Mouse (Mus musculus) heart, embryonic 13.5 days (tissue): ENCODE results near the gene Farp1. TPM values are rescaled to one million over a fixed set of nuclear protein-coding genes. Genes with fewer than 3 reads are reported as not detected.

Experiments
- ATAC-seq: fragments of 200-750 bp; cut with Nextera tagmentation; 2 replicates; pipeline ENCODE4 v1.8.0; 2017; ENCODE audit warnings: moderate TSS enrichment; ENCODE audit not compliant: insufficient number of reproducible peaks, low FRiP score, low TSS enrichment; ENCODE audit errors: extremely low read depth
- H3K27ac ChIP-seq: fragments of 300-500 bp; sonication (generic); replicated peaks from 2 replicates; pipeline ENCODE4 v1.5.1; 2015; ENCODE audit warnings: moderate library complexity, mild to moderate bottlenecking, inconsistent platforms
- H3K27me3 ChIP-seq: fragments of 300-500 bp; sonication (generic); replicated peaks from 2 replicates; pipeline ENCODE4 v1.6.1; 2015; ENCODE audit warnings: mild to moderate bottlenecking, inconsistent platforms
- H3K36me3 ChIP-seq: fragments of 300-500 bp; sonication (generic); 2 replicates; pipeline ENCODE4 v1.6.1; 2015; ENCODE audit warnings: mild to moderate bottlenecking, inconsistent platforms
- H3K4me1 ChIP-seq: fragments of 300-500 bp; sonication (generic); 2 replicates; pipeline ENCODE4 v1.6.1; 2015; ENCODE audit warnings: inconsistent platforms
- H3K4me2 ChIP-seq: fragments of 300-500 bp; sonication (generic); 2 replicates; pipeline ENCODE4 v1.6.1; 2015; ENCODE audit warnings: inconsistent platforms, mild to moderate bottlenecking, moderate library complexity
- H3K4me3 ChIP-seq: fragments of 300-500 bp; sonication (generic); 2 replicates; pipeline ENCODE4 v1.5.1; 2015; ENCODE audit warnings: moderate library complexity, mild to moderate bottlenecking, inconsistent platforms
- H3K9ac ChIP-seq: fragments of 300-500 bp; sonication (generic); 2 replicates; pipeline ENCODE4 v1.6.1; 2015; ENCODE audit warnings: inconsistent platforms, mild to moderate bottlenecking, moderate library complexity
- H3K9me3 ChIP-seq: fragments of 300-500 bp; sonication (generic); 2 replicates; pipeline ENCODE4 v1.6.1; 2016; ENCODE audit warnings: inconsistent platforms
- WGBS: fragments of 180-500 bp; shearing (Covaris S2); methylation state at CpG from one replicate; pipeline ENCODE4 v1.1.7; 2015; ENCODE audit warnings: mixed read lengths; 5-methylcytosine and 5-hydroxymethylcytosine counted together
- polyA plus RNA-seq: library from polyadenylated mRNA; unstranded; fragments of >200 nt; fragmentation: Nextera tagmentation; extraction: Ambion mirVana; gene quantifications from 2 replicates; pipeline ENCODE4 v1.2.1, GENCODE M21; 2015

Gene Farp1
- polyA plus RNA-seq, 1 experiment from 2014 or later: 17.6 TPM

DNA sequence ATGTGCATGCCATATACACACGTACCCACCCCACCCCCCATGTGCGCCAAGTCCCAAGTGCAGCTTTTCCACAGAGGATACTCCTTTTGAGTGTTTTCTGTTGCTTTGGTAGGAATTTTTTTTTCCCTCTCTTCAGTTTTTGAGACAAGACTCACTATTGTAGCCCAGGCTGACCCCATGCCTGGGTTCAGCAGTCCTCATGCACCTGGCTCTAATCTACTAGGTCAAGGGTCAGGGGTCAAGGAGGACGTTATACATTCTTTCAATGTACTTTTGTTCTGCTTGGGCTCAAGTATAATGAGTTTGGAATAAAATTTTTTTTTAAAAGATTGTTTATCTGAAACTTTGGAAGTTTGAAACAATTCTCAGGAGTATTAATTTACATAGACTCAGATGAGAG, 48.4 kb downstream of the Farp1 start:
- H3K4me1 ChIP-seq: peaks cover 23% of the 10 kb centered on the region
- H3K27ac ChIP-seq: no peak overlapping the region
- H3K9me3 ChIP-seq: peaks cover 3% of the 10 kb centered on the region; the same call in 1 of the 2 replicates
- no peak overlapping the region for H3K4me2 ChIP-seq
- 82% methylated on average over 3 of the region's 3 CpGs for WGBS
- no peaks in the 10 kb centered on the region for H3K27me3 ChIP-seq
- H3K36me3 ChIP-seq: peaks cover 40% of the 10 kb centered on the region
- no peak for ATAC-seq
- H3K4me3 ChIP-seq: no peak overlapping the region
- H3K9ac ChIP-seq: no peak overlapping the region

DNA sequence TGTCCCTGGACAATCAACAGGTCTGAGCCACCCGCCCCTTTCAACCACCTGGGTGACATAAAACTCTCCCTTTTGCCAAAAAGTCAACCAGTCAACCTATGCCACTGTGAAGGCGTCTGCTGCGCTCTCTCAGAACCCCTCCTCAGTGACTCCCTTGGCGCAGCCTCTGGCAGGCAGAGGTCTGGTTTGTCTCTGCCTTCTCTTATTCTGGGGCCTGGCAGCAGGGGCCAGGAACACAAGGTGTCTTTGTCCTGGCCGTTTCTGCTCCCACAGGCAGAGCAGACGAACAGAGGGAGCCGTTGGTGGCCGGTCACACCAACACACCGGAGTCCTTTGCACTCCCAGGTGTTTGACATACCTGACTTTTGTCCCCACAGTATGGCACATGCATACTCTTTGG, 57.5 kb downstream of the Farp1 start:
- Histone ChIP-seq H3K4me1 (peaks cover 47% of the 10 kb centered on the region), H3K9ac (peak overlapping the region; percentile 50; the same call in 1 of the 2 replicates), H3K9me3 (peaks cover 3% of the 10 kb centered on the region; the same call in 1 of the 2 replicates), H3K4me2 (peak overlapping the region; percentile 11; the same call in 1 of the 2 replicates), H3K4me3 (no peak overlapping the region), H3K27me3 (no peaks in the 10 kb centered on the region), H3K27ac (peak overlapping the region; percentile 56), H3K36me3 (peaks cover 23% of the 10 kb centered on the region)
- 53% methylated on average over 9 of the region's 9 CpGs for WGBS
- no peak for ATAC-seq

DNA sequence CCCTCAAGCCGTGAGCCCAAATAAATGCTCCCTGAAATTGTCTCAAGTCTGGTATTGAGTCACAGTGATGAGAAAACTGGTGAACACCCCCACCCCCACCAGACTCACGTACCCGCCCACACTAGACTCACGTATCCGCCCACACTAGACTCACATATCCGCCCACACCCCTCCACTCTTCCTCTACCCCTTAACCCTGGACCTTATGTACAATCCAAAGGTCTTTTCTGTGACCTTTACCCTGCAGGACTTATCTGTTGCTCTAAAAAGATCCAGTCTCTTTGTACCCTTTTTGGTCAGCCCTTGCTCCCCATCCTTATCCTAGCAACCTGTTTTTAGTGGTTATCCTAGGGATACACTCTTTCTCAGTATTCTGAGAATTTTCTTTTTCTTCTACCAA, 58.9 kb downstream of the Farp1 start:
- Histone ChIP-seq H3K27me3 (no peaks in the 10 kb centered on the region), H3K4me2 (no peak overlapping the region), H3K36me3 (peaks cover 17% of the 10 kb centered on the region), H3K9ac (no peak overlapping the region), H3K4me3 (no peak overlapping the region), H3K4me1 (peaks cover 60% of the 10 kb centered on the region), H3K27ac (no peak overlapping the region), H3K9me3 (0 out of 2 replicates have a peak, but pooled peaks cover 3% of the 10 kb centered on the region)
- 64% methylated on average over 6 of the region's 6 CpGs for WGBS
- no peak for ATAC-seq

DNA sequence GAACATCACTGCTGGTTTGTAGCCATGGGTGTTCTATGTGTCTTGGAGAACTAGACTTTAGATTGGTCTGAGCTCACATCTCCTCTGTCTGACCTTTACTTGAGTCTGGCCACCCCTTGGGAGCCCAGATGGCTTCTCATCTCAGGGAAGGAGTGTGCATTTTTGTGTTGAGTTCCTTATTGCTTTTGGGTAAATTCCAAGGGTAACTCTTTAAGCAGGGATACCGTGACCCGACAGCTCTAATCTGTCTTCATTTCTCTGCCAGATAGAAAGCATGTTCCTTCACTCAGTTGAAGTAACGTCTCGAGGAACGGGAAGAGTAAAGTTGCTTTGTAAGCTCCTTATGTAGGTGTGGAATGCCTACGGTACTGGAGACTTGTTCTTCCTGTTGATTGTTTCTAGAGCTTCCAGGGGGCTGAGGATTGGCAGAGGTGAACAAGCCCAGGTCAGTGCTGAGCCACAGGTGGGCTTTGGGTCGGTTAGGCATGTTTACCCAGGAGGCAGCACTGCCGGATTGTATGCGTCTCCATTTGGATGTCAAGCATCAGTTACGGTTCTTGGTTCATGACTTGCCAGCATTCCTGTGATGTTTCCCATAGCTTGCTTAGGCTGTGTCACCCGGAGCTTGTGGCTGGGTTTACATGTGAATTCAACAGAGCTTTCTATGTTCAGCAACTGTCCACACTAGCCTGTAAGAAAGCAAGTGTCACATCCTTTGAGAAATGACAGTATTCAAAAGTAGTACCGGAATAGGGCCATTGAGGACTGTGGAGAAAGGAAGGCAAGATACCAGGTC, 62.8 kb downstream of the Farp1 start:
- peaks cover 8% of the 10 kb centered on the region for H3K36me3 ChIP-seq
- 39% methylated on average over 12 of the region's 12 CpGs for WGBS
- H3K27me3 ChIP-seq: no peaks in the 10 kb centered on the region
- H3K4me3 ChIP-seq: no peak overlapping the region
- no peak for ATAC-seq
- H3K4me2 ChIP-seq: peak overlapping the region; percentile 38
- H3K9me3 ChIP-seq: no peaks in the 10 kb centered on the region
- H3K27ac ChIP-seq: peak overlapping the region; percentile 79
- no peak overlapping the region for H3K9ac ChIP-seq
- H3K4me1 ChIP-seq: peaks cover 71% of the 10 kb centered on the region

DNA sequence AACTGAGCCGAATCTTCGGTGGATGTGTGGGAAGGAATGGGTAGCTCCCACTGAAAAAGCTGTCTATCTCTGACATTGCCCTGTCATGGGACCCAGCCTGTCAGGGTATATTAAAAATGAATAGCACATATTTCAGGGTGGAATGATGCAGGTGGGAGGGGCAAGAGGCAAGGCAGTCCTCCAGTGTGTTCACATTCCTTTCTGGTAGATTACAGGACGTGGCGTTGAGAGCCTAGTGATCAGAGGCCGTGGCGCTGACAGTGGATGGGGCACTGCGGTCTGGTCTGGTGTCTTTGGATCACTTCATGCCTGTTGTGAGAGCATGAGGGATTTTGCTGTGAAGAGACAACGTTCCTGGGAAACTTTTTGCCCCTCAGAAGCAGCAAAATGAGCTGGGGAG, 64.1 kb downstream of the Farp1 start:
- Histone ChIP-seq H3K36me3 (peaks cover 13% of the 10 kb centered on the region), H3K27ac (peak overlapping the region; percentile 79), H3K4me2 (peak overlapping the region; percentile 39), H3K4me1 (peaks cover 60% of the 10 kb centered on the region), H3K9me3 (no peaks in the 10 kb centered on the region), H3K9ac (no peak overlapping the region), H3K27me3 (no peaks in the 10 kb centered on the region), H3K4me3 (no peak overlapping the region)
- WGBS: 28% methylated on average over 8 of the region's 8 CpGs
- 0 out of 2 replicates have a peak, but pooled peaks have one; percentile 47 for ATAC-seq

DNA sequence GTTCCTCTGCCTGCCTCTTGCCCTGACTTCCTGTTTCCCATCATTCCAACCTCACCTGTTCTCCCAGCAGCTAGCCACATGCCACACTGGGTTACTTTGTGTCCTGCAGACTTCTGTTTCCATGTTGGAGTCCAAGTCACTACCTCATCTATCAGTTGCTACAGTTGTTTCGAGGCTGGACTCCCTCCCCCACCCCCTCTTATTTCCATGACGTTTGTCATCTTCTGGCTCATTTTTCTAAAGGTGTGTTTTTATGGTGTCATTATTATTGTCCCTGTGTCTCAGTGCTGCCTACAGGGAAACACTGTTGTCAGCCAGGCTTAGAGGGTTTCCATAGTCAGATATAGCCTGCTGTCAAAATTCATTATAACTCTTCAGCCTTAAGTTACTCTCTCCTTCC, 64.9 kb downstream of the Farp1 start:
- H3K9me3 ChIP-seq: no peaks in the 10 kb centered on the region
- no peak overlapping the region for H3K4me3 ChIP-seq
- no peak for ATAC-seq
- H3K27ac ChIP-seq: peak overlapping the region; percentile 79
- 36% methylated on average over 2 of the region's 2 CpGs for WGBS
- peaks cover 13% of the 10 kb centered on the region for H3K36me3 ChIP-seq
- no peak overlapping the region for H3K9ac ChIP-seq
- H3K4me1 ChIP-seq: peaks cover 64% of the 10 kb centered on the region
- peak overlapping the region; percentile 39; the same call in 1 of the 2 replicates for H3K4me2 ChIP-seq
- H3K27me3 ChIP-seq: no peaks in the 10 kb centered on the region

DNA sequence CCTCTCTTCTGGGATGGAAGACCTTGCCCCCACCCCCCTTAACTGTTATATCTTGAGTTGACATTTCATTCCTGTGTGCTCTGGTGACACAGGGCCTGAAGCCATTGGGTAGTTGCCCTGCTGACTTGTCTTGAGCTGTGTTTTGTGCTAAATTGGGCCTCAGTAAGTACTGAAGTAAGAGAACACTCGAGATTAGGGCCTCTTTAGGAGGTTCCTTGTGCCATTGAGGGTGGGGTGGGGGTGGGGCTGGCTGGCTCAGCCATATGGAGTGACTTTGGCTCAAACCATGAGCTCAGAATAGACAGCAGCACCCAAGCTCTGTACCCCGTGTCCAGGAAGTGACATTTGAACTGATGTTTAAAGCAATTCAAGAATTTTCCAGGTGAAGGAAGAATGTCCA, 65.8 kb downstream of the Farp1 start:
- ATAC-seq: no peak
- no peak overlapping the region for H3K4me3 ChIP-seq
- peaks cover 13% of the 10 kb centered on the region for H3K36me3 ChIP-seq
- peak overlapping the region; percentile 80 for H3K27ac ChIP-seq
- 13% methylated on average over 2 of the region's 2 CpGs for WGBS
- peak overlapping the region; percentile 16; the same call in 1 of the 2 replicates for H3K4me2 ChIP-seq
- peaks cover 71% of the 10 kb centered on the region for H3K4me1 ChIP-seq
- H3K9ac ChIP-seq: no peak overlapping the region
- H3K9me3 ChIP-seq: no peaks in the 10 kb centered on the region
- H3K27me3 ChIP-seq: no peaks in the 10 kb centered on the region

DNA sequence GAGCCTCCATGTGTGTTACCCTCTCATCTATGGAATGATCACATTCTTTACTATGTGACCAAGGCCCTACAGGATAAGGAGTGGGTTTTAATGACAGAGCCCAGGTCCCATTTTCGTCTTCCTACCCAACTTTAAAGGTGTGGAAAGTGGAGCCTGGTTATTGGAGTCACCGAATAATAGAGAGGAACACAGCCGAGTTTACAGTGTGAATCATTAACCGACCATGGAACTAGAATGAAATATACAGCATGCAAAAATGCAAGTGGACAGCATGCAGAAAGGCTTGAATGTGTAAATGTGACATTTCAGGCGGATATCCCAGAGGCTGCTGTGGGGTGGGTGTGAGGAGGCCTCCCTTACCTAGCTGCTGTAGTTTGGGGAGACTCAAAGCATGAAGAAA, 66.5 kb downstream of the Farp1 start:
- H3K4me2 ChIP-seq: no peak overlapping the region
- H3K27me3 ChIP-seq: no peaks in the 10 kb centered on the region
- H3K4me3 ChIP-seq: no peak overlapping the region
- peak overlapping the region; percentile 80 for H3K27ac ChIP-seq
- no peak overlapping the region for H3K9ac ChIP-seq
- no peak for ATAC-seq
- H3K4me1 ChIP-seq: peaks cover 78% of the 10 kb centered on the region
- peaks cover 13% of the 10 kb centered on the region for H3K36me3 ChIP-seq
- 76% methylated on average over 5 of the region's 5 CpGs for WGBS
- no peaks in the 10 kb centered on the region for H3K9me3 ChIP-seq

DNA sequence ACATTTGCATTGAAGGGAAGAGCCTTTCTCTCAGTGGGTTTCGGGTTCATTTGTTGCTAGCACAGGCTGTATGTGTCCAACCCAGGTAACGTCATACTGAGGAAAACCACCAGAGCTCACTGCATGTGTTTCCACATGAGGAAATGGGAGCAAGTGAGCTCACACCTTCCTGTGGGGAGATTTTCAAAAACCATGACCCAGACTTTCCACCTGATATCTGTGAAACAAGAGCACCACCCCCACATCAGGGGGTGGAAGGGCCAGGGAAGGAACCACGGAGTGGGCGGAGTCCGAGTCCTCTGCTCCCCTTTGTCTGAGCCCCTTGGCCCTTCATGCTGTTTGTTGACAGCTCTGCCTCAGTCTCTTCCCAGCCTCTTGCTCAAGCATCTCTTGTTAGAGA, 67.6 kb downstream of the Farp1 start:
- H3K9me3 ChIP-seq: no peaks in the 10 kb centered on the region
- H3K27me3 ChIP-seq: no peaks in the 10 kb centered on the region
- no peak overlapping the region for H3K4me2 ChIP-seq
- no peak overlapping the region for H3K27ac ChIP-seq
- peaks cover 13% of the 10 kb centered on the region for H3K36me3 ChIP-seq
- peaks cover 80% of the 10 kb centered on the region for H3K4me1 ChIP-seq
- no peak overlapping the region for H3K9ac ChIP-seq
- ATAC-seq: no peak
- H3K4me3 ChIP-seq: no peak overlapping the region
- 61% methylated on average over 5 of the region's 5 CpGs for WGBS

DNA sequence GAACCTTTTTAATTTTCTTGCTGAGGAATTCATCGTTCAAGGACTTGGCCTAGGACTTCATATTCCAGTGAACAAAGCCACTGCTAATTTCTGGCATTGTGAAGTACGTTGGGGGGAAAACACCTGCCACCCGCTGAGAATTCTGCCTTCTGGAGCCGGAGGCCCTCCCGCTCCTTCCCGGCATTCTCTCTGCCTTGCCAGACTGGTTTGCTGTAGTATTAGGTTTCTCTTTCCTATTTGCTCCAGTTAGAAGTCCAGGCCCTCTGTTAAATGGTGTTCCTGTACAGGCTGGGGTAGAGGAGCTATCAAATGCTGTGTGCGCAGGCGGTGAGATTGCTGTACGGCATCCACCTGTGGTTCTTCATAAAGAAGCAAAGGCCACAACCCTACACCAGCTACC, 68.5 kb downstream of the Farp1 start:
- Histone ChIP-seq H3K9ac (no peak overlapping the region), H3K4me3 (no peak overlapping the region), H3K4me1 (peaks cover 80% of the 10 kb centered on the region), H3K4me2 (no peak overlapping the region), H3K36me3 (peaks cover 13% of the 10 kb centered on the region), H3K27me3 (no peaks in the 10 kb centered on the region), H3K9me3 (no peaks in the 10 kb centered on the region), H3K27ac (no peak overlapping the region)
- WGBS: 90% methylated on average over 9 of the region's 9 CpGs
- no peak for ATAC-seq

DNA sequence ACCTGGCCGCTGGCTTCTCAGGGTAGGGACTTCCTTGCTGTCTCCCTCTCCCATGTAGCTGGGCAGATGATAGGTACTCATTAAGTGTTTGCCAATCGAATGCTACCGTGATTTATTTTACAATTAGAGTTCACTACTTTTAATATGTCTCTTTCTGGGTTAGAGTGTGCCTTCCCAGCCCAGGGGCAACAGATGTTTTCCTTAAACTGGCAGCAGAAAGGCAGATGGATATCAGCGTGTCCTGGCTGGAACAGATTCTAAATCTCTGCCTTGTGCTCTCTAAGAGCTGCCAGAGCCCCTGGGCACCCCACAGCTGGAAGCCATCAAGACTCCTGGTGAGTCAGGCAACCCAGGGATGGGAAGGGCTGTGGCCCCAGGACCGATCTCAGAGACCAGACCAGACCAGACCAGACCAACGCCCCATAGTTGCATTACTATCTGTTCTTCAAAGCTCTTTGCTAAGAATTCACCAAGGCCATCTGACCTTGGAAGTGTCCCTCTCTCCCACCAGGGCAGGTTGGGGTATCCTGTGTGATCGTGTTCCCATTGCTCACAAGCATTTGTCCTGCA, 69.8 kb downstream of the Farp1 start:
- no peak for ATAC-seq
- Histone ChIP-seq H3K36me3 (peaks cover 13% of the 10 kb centered on the region), H3K27me3 (no peaks in the 10 kb centered on the region), H3K27ac (no peak overlapping the region), H3K4me1 (peaks cover 80% of the 10 kb centered on the region), H3K4me3 (no peak overlapping the region), H3K4me2 (no peak overlapping the region), H3K9me3 (no peaks in the 10 kb centered on the region), H3K9ac (no peak overlapping the region)
- 46% methylated on average over 7 of the region's 7 CpGs for WGBS

DNA sequence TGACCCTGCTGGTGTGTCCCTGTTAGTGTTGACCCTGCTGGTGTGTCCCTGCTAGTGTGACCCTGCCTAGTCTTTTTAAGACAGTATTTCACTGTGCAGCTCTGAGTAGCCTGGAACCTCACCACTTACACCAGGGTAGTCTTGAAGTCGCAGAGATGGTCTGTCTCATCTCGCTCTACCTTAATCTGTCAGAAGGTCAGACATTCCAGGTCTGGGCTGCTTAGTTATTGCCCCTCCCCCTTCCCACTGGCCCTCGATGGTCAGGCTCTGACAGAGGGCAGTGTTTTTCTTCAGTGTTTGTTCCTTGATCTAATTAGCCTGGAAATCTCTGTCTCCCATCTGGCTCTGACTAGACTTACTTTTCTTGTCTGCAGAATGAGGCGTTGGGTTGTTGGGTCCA, 71.9 kb downstream of the Farp1 start:
- H3K9me3 ChIP-seq: no peaks in the 10 kb centered on the region
- peaks cover 14% of the 10 kb centered on the region for H3K36me3 ChIP-seq
- no peak overlapping the region for H3K9ac ChIP-seq
- H3K27me3 ChIP-seq: no peaks in the 10 kb centered on the region
- no peak overlapping the region for H3K4me2 ChIP-seq
- H3K4me3 ChIP-seq: no peak overlapping the region
- 30% methylated on average over 4 of the region's 4 CpGs for WGBS
- peaks cover 81% of the 10 kb centered on the region for H3K4me1 ChIP-seq
- no peak overlapping the region for H3K27ac ChIP-seq
- no peak for ATAC-seq
